Mouse (Mus musculus) CH12.LX (cell line): ENCODE data around the gene Kansl1l. TPM values are rescaled to one million over a fixed set of nuclear protein-coding genes. Genes with fewer than 3 reads are reported as not detected.

Experiments
- DNase-seq: peaks from one replicate; pipeline ENCODE4 v3.0.0-alpha.2; 2013; ENCODE audit errors: extremely low read depth
- H3K27ac ChIP-seq: 2 replicates; pipeline ENCODE4 v1.5.1; 2012; ENCODE audit warnings: low read depth, mild to moderate bottlenecking, control low read depth, moderate library complexity; ENCODE audit not compliant: insufficient read depth
- H3K27me3 ChIP-seq: replicated peaks from 2 replicates; pipeline ENCODE3; 2012; ENCODE audit warnings: inconsistent platforms
- H3K36me3 ChIP-seq, 2 experiments: replicated peaks in 1 of 2; 2 replicates each; pipeline versions ENCODE3 to v1.6.1; 2012; ENCODE audit warnings: inconsistent platforms in 1 of 2, low read length in 1 of 2, mild to moderate bottlenecking in 1 of 2, mixed read lengths in 1 of 2, moderate library complexity in 1 of 2; ENCODE audit not compliant: control insufficient read depth in 1 of 2, insufficient read depth in 1 of 2
- H3K4me1 ChIP-seq, 2 experiments: 2 replicates each; pipeline ENCODE4 v1.6.1; 2012; ENCODE audit warnings: inconsistent platforms in 1 of 2, moderate library complexity in 1 of 2; ENCODE audit not compliant: insufficient read depth in 2 of 2, control insufficient read depth in 1 of 2
- H3K4me2 ChIP-seq: 2 replicates; pipeline ENCODE4 v1.6.1; 2012; ENCODE audit warnings: low read depth, mild to moderate bottlenecking, control low read depth; ENCODE audit not compliant: poor library complexity, insufficient read depth, severe bottlenecking
- H3K4me3 ChIP-seq, 3 experiments: fragments of 150-350 bp in 1 of 3; sonication (generic) in 1 of 3; replicated peaks in 1 of 3; 2 replicates each; pipeline versions ENCODE3 to v1.5.1; 2011 to 2012; ENCODE audit warnings: low read depth in 2 of 3, low read length in 2 of 3, mild to moderate bottlenecking in 2 of 3, moderate library complexity in 2 of 3, control low read depth in 1 of 3, improper control_type of control experiment in 1 of 3, inconsistent platforms in 1 of 3, mixed read lengths in 1 of 3; ENCODE audit not compliant: poor library complexity in 1 of 3
- H3K79me2 ChIP-seq: replicated peaks from 2 replicates; pipeline ENCODE4 v1.6.1; 2012; ENCODE audit warnings: mild to moderate bottlenecking, moderate library complexity; ENCODE audit not compliant: control insufficient read depth, poor library complexity, insufficient read depth, severe bottlenecking; ENCODE audit errors: extremely low read depth
- H3K9ac ChIP-seq: 2 replicates; pipeline ENCODE4 v1.6.1; 2012; ENCODE audit warnings: low read depth, mild to moderate bottlenecking, control low read depth, moderate library complexity; ENCODE audit not compliant: insufficient read depth
- H3K9me3 ChIP-seq: replicated peaks from 2 replicates; pipeline ENCODE3; 2012; ENCODE audit warnings: low read length, inconsistent platforms, mixed read lengths
- BHLHE40 ChIP-seq: IDR thresholded peaks from 2 replicates; pipeline ENCODE4 v1.6.1; 2011; ENCODE audit warnings: mild to moderate bottlenecking, low read depth, low read length, improper control_type of control experiment
- CTCF ChIP-seq, 2 experiments: IDR thresholded peaks in 1 of 2; conservative IDR thresholded peaks in 1 of 2; 2 replicates each; pipeline ENCODE4 v1.5.1; 2011 to 2012; ENCODE audit warnings: low read depth in 2 of 2, low read length in 2 of 2, improper control_type of control experiment in 1 of 2, inconsistent platforms in 1 of 2, mild to moderate bottlenecking in 1 of 2, moderate library complexity in 1 of 2
- ELF1 ChIP-seq: IDR thresholded peaks from 2 replicates; pipeline ENCODE4 v1.6.1; 2014; ENCODE audit warnings: low read depth, mild to moderate bottlenecking, inconsistent platforms, low read length, improper control_type of control experiment
- EP300 ChIP-seq: IDR thresholded peaks from 2 replicates; pipeline ENCODE4 v1.6.1; 2011; ENCODE audit warnings: low read length, improper control_type of control experiment
- ETS1 ChIP-seq: conservative IDR thresholded peaks from 2 replicates; pipeline ENCODE4 v1.6.1; 2012; ENCODE audit warnings: low read depth, mild to moderate bottlenecking, inconsistent platforms, low read length, improper control_type of control experiment, moderate library complexity
- GABPA ChIP-seq: IDR thresholded peaks from 2 replicates; pipeline ENCODE4 v1.6.1; 2012; ENCODE audit warnings: low read depth, low read length, improper control_type of control experiment, inconsistent platforms; ENCODE audit not compliant: insufficient replicate concordance
- HCFC1 ChIP-seq: IDR thresholded peaks from 2 replicates; pipeline ENCODE4 v1.6.1; 2012; ENCODE audit warnings: low read depth, mild to moderate bottlenecking, inconsistent platforms, low read length, improper control_type of control experiment
- JUN ChIP-seq: IDR thresholded peaks from 2 replicates; pipeline ENCODE4 v1.6.1; 2011; ENCODE audit warnings: low read depth, mild to moderate bottlenecking, low read length, improper control_type of control experiment, moderate library complexity; ENCODE audit not compliant: insufficient read depth
- JUND ChIP-seq: conservative IDR thresholded peaks from 2 replicates; pipeline ENCODE4 v1.6.1; 2011; ENCODE audit warnings: low read depth, low read length, improper control_type of control experiment
- KAT2A ChIP-seq: IDR thresholded peaks from 2 replicates; pipeline ENCODE4 v1.6.1; 2012; ENCODE audit warnings: low read length, improper control_type of control experiment, inconsistent platforms; ENCODE audit not compliant: insufficient replicate concordance
- MXI1 ChIP-seq: IDR thresholded peaks from 2 replicates; pipeline ENCODE4 v1.6.1; 2011; ENCODE audit warnings: mild to moderate bottlenecking, low read depth, low read length, improper control_type of control experiment
- MYC ChIP-seq: IDR thresholded peaks from 2 replicates; pipeline ENCODE4 v1.6.1; 2011; ENCODE audit warnings: low read depth, mild to moderate bottlenecking, improper control_type of control experiment, low read length
- NRF1 ChIP-seq: IDR thresholded peaks from 2 replicates; pipeline ENCODE4 v1.6.1; 2014; ENCODE audit warnings: low read depth, mild to moderate bottlenecking, inconsistent platforms, low read length, improper control_type of control experiment, moderate library complexity
- POLR2AphosphoS2 ChIP-seq: IDR thresholded peaks from 2 replicates; pipeline ENCODE4 v1.6.1; 2011; ENCODE audit warnings: low read depth, low read length, improper control_type of control experiment
- SMC3 ChIP-seq: IDR thresholded peaks from 2 replicates; pipeline ENCODE4 v1.6.1; 2011; ENCODE audit warnings: low read depth, low read length, improper control_type of control experiment
- TBP ChIP-seq: conservative IDR thresholded peaks from 2 replicates; pipeline ENCODE4 v1.6.1; 2011; ENCODE audit warnings: low read depth, low read length, improper control_type of control experiment
- USF1 ChIP-seq: IDR thresholded peaks from 2 replicates; pipeline ENCODE4 v1.6.1; 2014; ENCODE audit warnings: low read depth, mild to moderate bottlenecking, inconsistent platforms, low read length, improper control_type of control experiment
- USF2 ChIP-seq: conservative IDR thresholded peaks from 2 replicates; pipeline ENCODE4 v1.6.1; 2011; ENCODE audit warnings: low read depth, low read length, improper control_type of control experiment
- ZC3H11A ChIP-seq: IDR thresholded peaks from 2 replicates; pipeline ENCODE4 v1.6.1; 2012; ENCODE audit warnings: low read depth, mild to moderate bottlenecking, inconsistent platforms, low read length, improper control_type of control experiment
- ZNF384 ChIP-seq: IDR thresholded peaks from 2 replicates; pipeline ENCODE4 v1.6.1; 2012; ENCODE audit warnings: low read depth, low read length, improper control_type of control experiment, inconsistent platforms
- dilution Hi-C: fragments of 300-500 bp; cut with MboI; formaldehyde crosslinking; loops from 2 replicates; pipeline ENCODE4 v1.14.3; 2020; ENCODE audit warnings: low sequenced_read_pairs; ENCODE audit not compliant: extremely low pct_unique_long_range_greater_than_20kb, extremely low pct_ligation_motif_present
- in situ Hi-C: fragments of 300-500 bp; cut with MboI; formaldehyde crosslinking; loops from 3 replicates; pipeline ENCODE4 v1.14.3; 2019; ENCODE audit warnings: low sequenced_read_pairs, low pct_ligation_motif_present, low pct_unique_long_range_greater_than_20kb, mixed read lengths
- polyA plus RNA-seq: library from polyadenylated mRNA; unstranded; fragments of >175 nt; gene quantifications from 2 replicates; pipeline ENCODE4 v1.2.1, GENCODE M21; 2012; ENCODE audit warnings: low read depth; ENCODE audit not compliant: insufficient read length
- total RNA-seq, 2 experiments: library from RNA; depleted of rRNA; stranded (reverse); fragments of 300-350 nt in 1 of 2; fragments of >200 nt in 1 of 2; gene quantifications; 2 replicates each; pipeline ENCODE4 v1.2.3; 2012 to 2014

The Kansl1l gene
- total and polyA plus RNA-seq, 3 experiments, result 2.8 to 6.0 (median 3.5) TPM

- H3K36me3 ChIP-seq, result peaks cover 66 to 76% of the 10 kb centered on the region in 2 experiments
- no peak overlapping the region for H3K4me3 ChIP-seq
Measured at GRCm38 (mm10) chr1:66847506-66847905, 30.1 kb upstream of the Kansl1l start.

GRCm38 (mm10) chr1:66845690-66846318, 28.4 kb upstream of the Kansl1l start:
- Histone ChIP-seq H3K27me3 (no peaks in the 10 kb centered on the region), H3K4me2 (no peak overlapping the region), H3K4me1 (no peaks in the 10 kb centered on the region), H3K9me3 (peaks cover 11% of the 10 kb centered on the region), H3K4me3 (no peak overlapping the region), H3K27ac (no peak overlapping the region), H3K36me3 (peaks cover 61 to 74% of the 10 kb centered on the region in 2 experiments), H3K79me2 (no peaks in the 10 kb centered on the region), H3K9ac (no peak overlapping the region)
- in situ Hi-C loops (no loop called here), dilution Hi-C loops (no loop called here)
- no peak for TF ChIP-seq USF1
- no peak for TF ChIP-seq GABPA
- TF ChIP-seq SMC3, result no peak
- no peak for TF ChIP-seq TBP
- TF ChIP-seq ZC3H11A, result no peak
- no peak for TF ChIP-seq KAT2A
- TF ChIP-seq ELF1, result no peak
- no peak for TF ChIP-seq BHLHE40
- no peak for TF ChIP-seq POLR2AphosphoS2
- TF ChIP-seq MXI1, result no peak
- no peak for TF ChIP-seq JUN
- no peak for TF ChIP-seq HCFC1
- TF ChIP-seq EP300, result no peak
- TF ChIP-seq ZNF384, result no peak
- no peak for DNase-seq

More at GRCm38 (mm10) chr1:66847506-66847905, 30.1 kb upstream of the Kansl1l start:
- in situ Hi-C loops (no loop called here), dilution Hi-C loops (no loop called here)
- peaks cover 11% of the 10 kb centered on the region for H3K9me3 ChIP-seq
- H3K4me2 ChIP-seq, result no peak overlapping the region
- no peak overlapping the region for H3K27ac ChIP-seq
- no peaks in the 10 kb centered on the region for H3K79me2 ChIP-seq
- no peak overlapping the region for H3K9ac ChIP-seq
- H3K4me1 ChIP-seq, result no peaks in the 10 kb centered on the region
- TF ChIP-seq SMC3 (peak; percentile 54), MYC (no peak), GABPA (no peak), KAT2A (no peak), USF2 (no peak), JUN (no peak), JUND (no peak), NRF1 (no peak), POLR2AphosphoS2 (no peak), ELF1 (no peak), ZC3H11A (no peak), ETS1 (no peak), CTCF (conservative IDR thresholded peaks at IDR 0.05 in 1 of 2, IDR thresholded peaks at IDR 0.05 in 1 of 2; ENCODE audit: low read depth in 2 of 2, low read length in 2 of 2) (peak; percentile 23 to 57)
- no peaks in the 10 kb centered on the region for H3K27me3 ChIP-seq
- peak; percentile 31 for DNase-seq
